Mouse (Mus musculus): ENCODE measurements around the gene Rnf130.

DNA sequence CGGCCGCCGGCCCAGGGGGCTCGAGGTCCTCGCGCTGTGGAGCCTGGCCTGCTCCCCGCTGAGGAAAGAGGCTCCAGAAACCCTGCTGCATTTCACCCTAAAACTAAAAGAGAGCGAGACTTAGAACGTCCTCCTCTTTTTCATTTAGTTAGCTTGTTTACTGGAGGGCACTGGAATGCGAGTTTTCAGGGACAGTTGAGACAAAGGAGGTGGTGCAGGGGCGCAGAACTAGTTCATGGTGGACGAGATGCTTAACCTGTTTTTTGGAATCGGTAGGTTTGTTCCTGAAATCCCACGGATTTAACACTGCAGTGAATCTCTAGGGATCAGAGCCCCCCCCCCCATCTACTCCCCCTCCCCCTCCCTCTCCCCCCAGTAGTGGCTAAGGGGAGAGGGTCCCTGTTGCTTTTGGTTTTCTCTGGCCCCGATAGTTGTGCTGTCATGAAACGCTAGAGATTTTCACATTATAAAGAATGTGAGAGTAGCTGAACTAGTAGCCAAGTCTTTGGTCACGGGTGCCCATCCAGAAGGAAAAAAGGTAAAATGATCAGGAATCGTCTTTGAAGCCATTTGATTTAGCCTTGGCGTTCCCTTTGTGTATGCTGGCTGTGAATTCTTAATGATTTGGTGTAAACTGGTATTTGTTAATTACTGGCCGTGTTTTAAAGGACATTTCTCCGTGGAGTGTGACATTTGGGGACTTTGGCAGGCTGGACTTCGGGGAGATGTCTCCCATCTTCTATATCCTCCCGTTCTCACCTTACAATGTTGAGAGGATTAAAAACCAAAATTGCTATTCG lies 775 bp downstream of the Rnf130 start:
- no peak for TF ChIP-seq POLR2A (IDR thresholded peaks at IDR 0.05; ENCODE audit: low read depth, low read length)
- TF ChIP-seq CTCF (conservative IDR thresholded peaks at IDR 0.05; ENCODE audit: insufficient read depth, insufficient read length, low read depth, low read length): no peak

Measured in kidney, adult 2 months (tissue).